In genomic region chr10:3414813-3415212, GRCm38 (mm10) we compare ENCODE assay signal across 11 mouse cellular contexts. TPM values are rescaled to one million over a fixed set of nuclear protein-coding genes. Genes with fewer than 3 reads are reported as not detected.
A peak's percentile ranks its signal among the peaks of the same experiment; 100 is the strongest.
DNase-seq lines count a peak whose midpoint lies in the region; ATAC-seq and TF ChIP-seq lines count a peak whose summit lies in the region.
"Had no signal": no experiment of that assay in that cellular context is flagged by ENCODE, and none has a peak within 500 bp of the region (broad histone marks: within the 10 kb centered on the region; RNA-seq: fewer than 3 reads in every experiment).

No protein-coding gene starts in this region.

- intact Hi-C loops in left cerebral cortex, postnatal 36 days (cut with DNase I): loop anchor here (5.0 kb wide), 1 partner anchor 48 kb away; the partner anchor contains the start of gene Ppp1r14c

- no peaks in the 10 kb centered on the region for H3K36me3 ChIP-seq in lung, embryonic 16.5 days (ENCODE audit: control insufficient read depth, insufficient read depth, low read length)
- H3K36me3 ChIP-seq: limb, embryonic 13.5 days had no signal

- no peak for TF ChIP-seq CTCF in layer of hippocampus, adult 2 months (conservative IDR thresholded peaks at IDR 0.05)
- no peak for TF ChIP-seq CTCF in cerebellum, adult 2 months (IDR thresholded peaks at IDR 0.05; ENCODE audit: borderline replicate concordance, insufficient read depth, low read depth, low read length)

- no peak for DNase-seq in layer of hippocampus, adult 2 months (ENCODE audit: low spot score in 2 of 2)
- DNase-seq in layer of hippocampus, adult 11-12 months (ENCODE audit: low spot score): no peak
- DNase-seq in cerebellum, adult 2 months: peak; percentile 66 to 82
- DNase-seq in heart, adult 8-10 months (ENCODE audit: low spot score): peak; percentile 72
- no peak for DNase-seq in ovary, postnatal 14 days (ENCODE audit: low spot score)
- no peak for DNase-seq in left cerebral cortex, postnatal 36 days (ENCODE audit: low spot score in 2 of 2)
- DNase-seq in frontal cortex, postnatal 14 days (ENCODE audit: low spot score in 2 of 2): no peak

- 0 out of 2 replicates have a peak overlapping the region, but pooled peaks have one; percentile 1 for H3K27ac ChIP-seq in layer of hippocampus, adult 2 months
- no peak overlapping the region for H3K27ac ChIP-seq in cerebellum, adult 2 months (ENCODE audit: insufficient read depth, low read length)
- no peak overlapping the region for H3K27ac ChIP-seq in lung, embryonic 16.5 days (ENCODE audit: low read length)
- H3K27ac ChIP-seq: limb, embryonic 13.5 days had no signal

- no peak overlapping the region for H3K9ac ChIP-seq in lung, embryonic 16.5 days (ENCODE audit: low read length)
- H3K9ac ChIP-seq: limb, embryonic 13.5 days had no signal

- H3K4me1 ChIP-seq in cerebellum, adult 2 months (ENCODE audit: control insufficient read depth, insufficient read depth, low read length): peaks cover 26% of the 10 kb centered on the region
- H3K4me1 ChIP-seq in lung, embryonic 16.5 days (replicated peaks; ENCODE audit: control insufficient read depth, insufficient read depth, low read length): peaks cover 11% of the 10 kb centered on the region; the same call in 1 of the 2 replicates

- no peaks in the 10 kb centered on the region for H3K9me3 ChIP-seq in lung, embryonic 16.5 days (ENCODE audit: control insufficient read depth, low read length)
- H3K9me3 ChIP-seq: limb, embryonic 13.5 days had no signal

- no peak overlapping the region for H3K4me2 ChIP-seq in lung, embryonic 16.5 days (ENCODE audit: low read depth, low read length)
- H3K4me2 ChIP-seq: limb, embryonic 13.5 days had no signal

- H3K27me3 ChIP-seq in cerebellum, adult 2 months (ENCODE audit: control insufficient read depth, insufficient read depth, low read length): no peaks in the 10 kb centered on the region
- H3K27me3 ChIP-seq in lung, embryonic 16.5 days (ENCODE audit: control insufficient read depth, insufficient read depth, low read depth, low read length): no peaks in the 10 kb centered on the region
- H3K27me3 ChIP-seq: limb, embryonic 13.5 days had no signal

- TF ChIP-seq POLR2A in cerebellum, adult 2 months (IDR thresholded peaks at IDR 0.05; ENCODE audit: borderline replicate concordance, insufficient read depth, low read length): no peak

- H3K4me3 ChIP-seq in layer of hippocampus, adult 2 months: no peak overlapping the region
- no peak overlapping the region for H3K4me3 ChIP-seq in cerebellum, adult 2 months (replicated peaks; ENCODE audit: insufficient read depth, low read depth, low read length)
- H3K4me3 ChIP-seq in lung, embryonic 16.5 days (ENCODE audit: low read length): no peak overlapping the region
- H3K4me3 ChIP-seq: limb, embryonic 13.5 days; myocyte had no signal

- WGBS in cerebellum, adult 2 months: 9% methylated on average over 5 of the region's 5 CpGs
- 48% methylated on average over 5 of the region's 5 CpGs for WGBS in lung, embryonic 16.5 days

- peak; percentile 68 for ATAC-seq in lung, embryonic 16.5 days (ENCODE audit: low read depth)
- ATAC-seq: intestine, embryonic 16.5 days had no signal

RNA-seq across cellular contexts. Expression of gene Ppp1r14c, which starts 49.0 kb away (rescaled TPM):
- 10 to 100 TPM; 19.9 to 20.0 TPM for total RNA-seq in layer of hippocampus, adult 2 months (2021)
- 12.4 and 13.4 TPM in 2 replicates for polyA plus RNA-seq in cerebellum, adult 2 months (2012; rRNA removed)
- 100 to 1,000 TPM; 108 to 192 (median 161) TPM for total RNA-seq in heart, adult 8-10 months (2022)
- polyA plus RNA-seq in lung, embryonic 16.5 days (2015; fragmentation: Nextera tagmentation; extraction: Ambion mirVana): 125 and 133 TPM in 2 replicates
- total RNA-seq in left cerebral cortex, postnatal 36 days (2021): 10 to 100 TPM; 14.6 to 16.0 TPM

Comparison
In these comparisons a context has a peak if more than half of its experiments do, and no peak if none do; other contexts are left out.
1. DNase-seq: peak in cerebellum, adult 2 months (2 of 2) and heart, adult 8-10 months (single experiment); none in layer of hippocampus, adult 2 months (0 of 2), layer of hippocampus, adult 11-12 months (single experiment), ovary, postnatal 14 days (single experiment), left cerebral cortex, postnatal 36 days (0 of 2) and frontal cortex, postnatal 14 days (0 of 2).
2. RNA of gene Ppp1r14c, which starts 49.0 kb away (total RNA-seq): 108 to 192 TPM in heart, adult 8-10 months; 19.9 to 20.0 TPM in layer of hippocampus, adult 2 months and 14.6 to 16.0 TPM in left cerebral cortex, postnatal 36 days; every median in the first group is over 4 times any median in the second.